Mouse (Mus musculus): ENCODE data around the gene Cacna1i. TPM values are rescaled to one million over a fixed set of nuclear protein-coding genes. Genes with fewer than 3 reads are reported as not detected.

Gene Cacna1i
- polyA plus RNA-seq, 1 experiment from 2014 or later: 0.04 TPM

DNA sequence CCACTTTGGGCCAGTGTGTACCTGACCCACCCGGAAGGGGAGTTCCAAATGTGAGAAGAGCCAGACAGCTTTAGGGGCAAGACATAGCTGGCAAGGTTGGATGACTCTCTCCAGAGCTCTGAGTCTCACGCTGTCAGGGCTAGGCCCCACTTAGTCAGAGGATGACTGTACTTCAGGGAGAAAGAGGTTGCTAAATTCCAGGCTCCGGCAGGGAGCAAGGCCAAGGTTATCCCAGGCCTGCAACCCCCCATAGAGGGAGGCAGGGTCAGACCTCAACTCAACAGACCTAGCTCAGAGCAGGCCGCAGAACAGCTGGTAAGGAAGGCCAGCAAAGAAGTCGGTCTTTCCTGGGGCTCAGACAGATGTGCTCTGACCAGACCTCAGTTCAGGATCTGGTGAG is 63.4 kb downstream of the Cacna1i start:
- H3K36me3 ChIP-seq: no peaks in the 10 kb centered on the region
- no peaks in the 10 kb centered on the region for H3K27me3 ChIP-seq (ENCODE audit: insufficient read depth, poor library complexity, severe bottlenecking)
- H3K27ac ChIP-seq: no peak overlapping the region
- no peak overlapping the region for H3K4me3 ChIP-seq
- 77% methylated on average over 5 of the region's 5 CpGs for WGBS
- DNase-seq (ENCODE audit: low spot score): no peak
- 0 out of 2 replicates have a peak, but pooled peaks cover 4% of the 10 kb centered on the region for H3K9me3 ChIP-seq
- no peaks in the 10 kb centered on the region for H3K4me1 ChIP-seq (replicated peaks)

DNA sequence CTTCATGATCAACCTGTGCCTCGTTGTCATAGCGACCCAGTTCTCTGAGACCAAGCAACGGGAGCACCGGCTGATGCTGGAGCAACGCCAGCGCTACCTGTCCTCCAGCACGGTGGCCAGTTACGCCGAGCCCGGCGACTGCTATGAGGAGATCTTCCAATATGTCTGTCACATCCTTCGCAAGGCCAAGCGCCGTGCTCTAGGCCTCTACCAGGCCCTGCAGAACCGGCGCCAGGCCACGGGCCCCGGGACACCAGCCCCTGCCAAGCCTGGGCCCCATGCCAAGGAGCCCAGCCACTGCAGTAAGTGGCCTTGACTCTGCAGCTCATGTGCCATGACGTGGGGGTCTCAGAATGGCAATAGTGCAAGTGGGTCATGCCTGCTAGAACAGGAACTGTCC is 71.8 kb downstream of the Cacna1i start:
- 94% methylated on average over 19 of the region's 19 CpGs for WGBS
- 0 out of 2 replicates have a peak overlapping the region, but pooled peaks have one; percentile 23 for H3K27ac ChIP-seq
- H3K4me3 ChIP-seq: no peak overlapping the region
- H3K4me1 ChIP-seq (replicated peaks): peaks cover 14% of the 10 kb centered on the region; the same call in 1 of the 2 replicates
- no peaks in the 10 kb centered on the region for H3K36me3 ChIP-seq
- H3K9me3 ChIP-seq: no peaks in the 10 kb centered on the region
- H3K27me3 ChIP-seq (ENCODE audit: insufficient read depth, poor library complexity, severe bottlenecking): no peaks in the 10 kb centered on the region
- DNase-seq (ENCODE audit: low spot score): no peak

DNA sequence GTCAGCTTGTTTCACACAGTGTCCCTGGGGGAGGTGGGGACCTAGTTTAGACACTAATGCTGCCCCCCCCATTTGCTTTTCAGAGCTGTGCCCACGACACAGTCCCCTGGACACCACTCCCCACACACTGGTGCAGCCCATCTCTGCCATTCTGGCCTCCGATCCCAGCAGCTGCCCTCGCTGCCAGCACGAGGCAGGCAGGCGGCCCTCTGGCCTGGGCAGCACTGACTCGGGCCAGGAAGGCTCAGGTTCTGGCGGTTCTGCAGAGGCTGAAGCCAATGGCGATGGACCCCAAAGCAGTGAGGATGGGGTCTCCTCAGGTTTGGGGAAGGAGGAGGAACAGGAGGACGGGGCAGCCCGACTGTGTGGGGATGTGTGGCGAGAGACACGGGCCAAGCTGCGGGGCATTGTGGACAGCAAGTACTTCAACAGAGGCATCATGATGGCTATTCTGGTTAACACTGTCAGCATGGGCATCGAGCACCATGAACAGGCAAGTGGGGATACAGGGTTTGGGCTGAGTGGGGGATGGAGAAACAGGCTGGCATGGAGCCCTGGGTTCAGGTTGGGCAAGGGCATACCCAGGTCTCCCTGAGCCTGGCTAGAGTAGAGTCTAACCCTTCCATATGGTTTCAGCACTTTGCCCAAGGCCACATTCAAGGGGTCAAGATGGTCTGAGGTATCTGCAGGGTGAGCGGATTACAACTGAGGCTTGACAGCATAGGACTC is 74.9 kb downstream of the Cacna1i start:
- 89% methylated on average over 15 of the region's 15 CpGs for WGBS
- no peaks in the 10 kb centered on the region for H3K27me3 ChIP-seq (ENCODE audit: insufficient read depth, poor library complexity, severe bottlenecking)
- DNase-seq (ENCODE audit: low spot score): no peak

DNA sequence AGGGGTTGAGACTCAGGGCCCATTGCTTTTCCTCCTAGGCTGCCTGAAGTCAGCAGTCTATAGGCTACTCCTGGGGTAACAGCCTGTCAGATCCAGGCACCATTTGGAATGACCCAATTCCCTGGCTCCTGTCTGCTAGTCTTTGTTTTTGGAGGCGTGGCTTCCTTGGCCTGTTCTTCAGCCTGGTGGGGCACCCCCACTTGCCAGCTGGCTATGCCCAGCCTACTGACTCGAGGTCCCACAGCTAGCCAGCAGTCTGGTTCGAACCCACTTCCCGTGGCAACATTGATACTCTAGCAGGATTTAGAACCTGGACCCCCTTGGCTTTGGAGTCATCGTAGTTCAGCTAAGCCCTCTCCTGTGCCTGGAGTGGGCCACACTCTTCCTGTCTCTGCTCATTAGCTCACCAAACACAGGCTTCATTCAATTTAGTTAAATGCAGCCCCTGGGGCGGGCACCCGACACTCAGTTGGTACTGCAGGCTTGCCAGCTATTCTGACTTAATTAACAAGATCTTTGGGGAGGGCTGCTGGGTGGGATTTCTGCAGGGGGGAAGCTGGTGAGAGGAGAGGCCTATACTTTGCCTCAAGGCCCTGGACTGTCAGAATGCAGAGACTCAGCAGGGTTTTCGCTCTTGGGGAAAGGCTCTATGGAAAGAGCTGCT is 75.6 kb downstream of the Cacna1i start:
- DNase-seq (ENCODE audit: low spot score): no peak
- H3K27ac ChIP-seq: no peak overlapping the region
- peaks cover 5% of the 10 kb centered on the region; the same call in 1 of the 2 replicates for H3K27me3 ChIP-seq (ENCODE audit: insufficient read depth, poor library complexity, severe bottlenecking)
- H3K4me1 ChIP-seq (replicated peaks): peaks cover 38% of the 10 kb centered on the region
- no peaks in the 10 kb centered on the region for H3K36me3 ChIP-seq
- H3K4me3 ChIP-seq: no peak overlapping the region
- no peaks in the 10 kb centered on the region for H3K9me3 ChIP-seq
- WGBS: 81% methylated on average over 8 of the region's 8 CpGs

More for the DNA sequence above, 74.9 kb downstream of the Cacna1i start:
- H3K9me3 ChIP-seq: no peaks in the 10 kb centered on the region
- no peaks in the 10 kb centered on the region for H3K36me3 ChIP-seq
- H3K4me1 ChIP-seq (replicated peaks): peaks cover 31% of the 10 kb centered on the region
- no peak overlapping the region for H3K4me3 ChIP-seq
- H3K27ac ChIP-seq: no peak overlapping the region

DNA sequence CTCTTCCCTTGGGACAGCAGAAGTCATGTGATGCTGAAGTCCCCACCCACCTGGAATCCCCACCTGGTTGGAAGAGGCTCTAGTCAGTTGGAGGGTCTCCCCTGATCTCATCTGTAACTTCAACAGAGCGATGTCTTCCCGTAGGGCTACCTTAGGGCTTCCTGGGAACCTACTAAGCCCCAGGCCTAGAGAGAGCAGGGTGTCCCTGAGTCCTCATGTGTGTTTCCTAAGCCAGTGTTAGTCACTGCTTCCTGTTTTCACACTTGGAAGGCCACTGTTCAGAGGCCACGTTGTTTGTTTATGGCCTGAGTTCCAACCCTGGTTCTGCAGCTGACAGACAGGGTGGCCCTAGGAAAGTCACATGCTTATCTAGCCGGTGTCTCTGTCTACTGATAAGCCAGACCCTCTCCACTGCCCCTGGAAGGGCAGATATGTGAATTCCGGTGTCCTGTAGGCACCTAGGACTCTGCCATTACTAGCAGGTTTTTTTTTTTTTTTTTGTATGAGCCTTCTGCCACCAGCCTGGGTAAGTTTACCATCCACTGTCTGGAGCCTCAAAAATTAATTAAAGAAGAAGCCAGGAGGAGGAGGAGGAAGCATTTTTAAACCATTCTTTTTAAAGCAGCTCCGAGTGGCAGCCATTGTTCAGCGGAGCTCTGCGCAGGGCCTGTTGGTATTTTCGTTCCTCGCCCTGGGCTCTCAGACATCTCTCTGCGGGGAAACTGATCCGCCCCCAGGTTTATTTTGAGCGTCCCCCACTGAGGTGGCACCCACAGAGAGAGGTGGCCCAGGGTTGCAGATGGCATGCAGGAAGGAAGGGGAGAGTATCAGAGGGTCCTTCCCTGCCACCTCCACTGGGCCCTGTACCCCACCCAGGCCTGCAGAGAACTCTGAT is 77.0 kb downstream of the Cacna1i start:
- peaks cover 6% of the 10 kb centered on the region; the same call in 1 of the 2 replicates for H3K27me3 ChIP-seq (ENCODE audit: insufficient read depth, poor library complexity, severe bottlenecking)
- H3K9me3 ChIP-seq: no peaks in the 10 kb centered on the region
- H3K4me1 ChIP-seq (replicated peaks): peaks cover 39% of the 10 kb centered on the region
- no peaks in the 10 kb centered on the region for H3K36me3 ChIP-seq
- no peak overlapping the region for H3K4me3 ChIP-seq
- no peak for DNase-seq (ENCODE audit: low spot score)
- WGBS: 66% methylated on average over 13 of the region's 13 CpGs
- H3K27ac ChIP-seq: no peak overlapping the region; the same call in 1 of the 2 replicates

DNA sequence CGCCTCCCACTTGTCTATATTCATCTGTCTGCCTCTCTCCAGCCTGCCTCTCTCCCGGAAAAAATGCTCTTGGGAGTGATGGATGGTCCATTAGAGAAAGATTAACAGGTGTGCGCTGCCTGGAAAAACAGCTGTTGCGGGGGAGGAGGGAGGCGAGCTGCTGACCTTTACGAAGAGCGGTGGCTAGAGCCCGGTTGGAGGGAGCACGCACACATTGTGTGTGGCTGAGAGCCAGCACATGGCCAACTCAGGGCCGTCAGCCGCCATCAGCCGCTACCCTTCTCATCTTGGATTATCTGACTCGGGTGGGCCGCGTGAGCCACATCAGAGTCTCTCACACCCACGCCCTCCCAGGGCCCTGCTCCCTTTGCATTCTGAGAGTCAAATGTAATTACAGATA is 79.9 kb downstream of the Cacna1i start:
- peaks cover 35% of the 10 kb centered on the region for H3K4me1 ChIP-seq (replicated peaks)
- no peak overlapping the region for H3K4me3 ChIP-seq
- 47% methylated on average over 16 of the region's 16 CpGs for WGBS
- no peak overlapping the region; the same call in 1 of the 2 replicates for H3K27ac ChIP-seq
- no peaks in the 10 kb centered on the region for H3K9me3 ChIP-seq
- DNase-seq (ENCODE audit: low spot score): peak; percentile 35
- peaks cover 10% of the 10 kb centered on the region; the same call in 1 of the 2 replicates for H3K27me3 ChIP-seq (ENCODE audit: insufficient read depth, poor library complexity, severe bottlenecking)
- no peaks in the 10 kb centered on the region for H3K36me3 ChIP-seq

DNA sequence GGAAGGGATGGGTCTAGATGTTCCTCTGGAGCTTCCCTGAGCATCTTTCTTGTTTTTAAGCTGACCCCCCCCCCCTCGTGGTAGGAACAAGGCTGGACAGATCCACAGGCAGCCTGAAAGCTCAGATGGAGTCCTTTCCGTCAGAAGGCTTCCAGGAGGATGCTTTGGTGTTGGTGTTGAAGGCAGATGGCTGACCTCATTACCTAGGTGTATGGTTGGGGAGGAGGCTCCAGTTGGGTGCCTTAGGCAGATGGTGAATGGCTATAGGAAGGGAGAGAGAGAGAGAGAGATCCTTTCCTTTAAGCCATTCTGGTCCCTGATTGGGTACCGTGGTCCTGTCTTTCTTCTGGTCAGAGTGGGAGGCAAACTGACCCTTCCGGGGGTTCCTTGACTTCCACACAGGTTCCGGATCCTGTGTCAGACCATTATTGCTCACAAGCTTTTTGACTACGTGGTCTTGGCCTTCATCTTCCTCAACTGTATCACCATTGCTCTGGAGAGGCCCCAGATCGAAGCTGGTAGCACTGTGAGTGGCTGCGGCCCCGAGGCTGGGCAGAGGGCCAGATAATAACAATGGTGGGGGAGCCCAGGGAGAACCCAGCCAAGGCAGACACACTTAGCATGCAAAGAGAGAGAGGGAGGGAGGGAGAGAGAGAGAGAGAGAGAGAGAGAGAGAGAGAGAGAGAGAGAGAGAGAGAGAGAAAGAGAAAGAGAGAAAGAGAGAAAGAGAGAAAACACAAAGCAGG is 86.4 kb downstream of the Cacna1i start:
- Histone ChIP-seq H3K4me1 (replicated peaks) (no peaks in the 10 kb centered on the region), H3K27me3 (ENCODE audit: insufficient read depth, poor library complexity, severe bottlenecking) (0 out of 2 replicates have a peak, but pooled peaks cover 4% of the 10 kb centered on the region), H3K4me3 (no peak overlapping the region), H3K9me3 (no peaks in the 10 kb centered on the region), H3K27ac (no peak overlapping the region), H3K36me3 (no peaks in the 10 kb centered on the region)
- 82% methylated on average over 9 of the region's 9 CpGs for WGBS
- DNase-seq (ENCODE audit: low spot score): no peak

DNA sequence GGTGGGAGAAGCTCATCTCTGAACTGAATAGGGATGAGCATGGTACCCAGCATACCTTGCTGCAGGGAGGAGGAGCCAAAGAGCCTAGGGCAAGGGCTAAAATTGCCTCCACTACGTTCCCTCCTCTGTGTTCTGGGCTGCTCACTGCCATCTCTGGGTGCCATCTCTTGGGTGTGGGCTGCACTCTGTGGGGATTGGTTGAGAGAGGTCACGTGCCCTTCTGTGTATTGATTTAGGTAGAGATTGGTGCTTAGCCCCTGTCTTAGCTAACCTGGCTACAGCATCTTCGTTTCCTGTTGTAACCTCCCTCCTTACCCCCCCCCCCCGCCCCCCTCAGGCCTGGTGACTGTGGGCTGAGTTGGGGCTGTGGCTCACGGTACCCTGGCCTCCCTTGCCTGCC is 87.8 kb downstream of the Cacna1i start:
- DNase-seq (ENCODE audit: low spot score): no peak
- Histone ChIP-seq H3K4me1 (replicated peaks) (no peaks in the 10 kb centered on the region), H3K9me3 (no peaks in the 10 kb centered on the region), H3K36me3 (no peaks in the 10 kb centered on the region), H3K27ac (no peak overlapping the region), H3K4me3 (no peak overlapping the region), H3K27me3 (ENCODE audit: insufficient read depth, poor library complexity, severe bottlenecking) (0 out of 2 replicates have a peak, but pooled peaks cover 4% of the 10 kb centered on the region)
- WGBS: 82% methylated on average over 5 of the region's 5 CpGs

DNA sequence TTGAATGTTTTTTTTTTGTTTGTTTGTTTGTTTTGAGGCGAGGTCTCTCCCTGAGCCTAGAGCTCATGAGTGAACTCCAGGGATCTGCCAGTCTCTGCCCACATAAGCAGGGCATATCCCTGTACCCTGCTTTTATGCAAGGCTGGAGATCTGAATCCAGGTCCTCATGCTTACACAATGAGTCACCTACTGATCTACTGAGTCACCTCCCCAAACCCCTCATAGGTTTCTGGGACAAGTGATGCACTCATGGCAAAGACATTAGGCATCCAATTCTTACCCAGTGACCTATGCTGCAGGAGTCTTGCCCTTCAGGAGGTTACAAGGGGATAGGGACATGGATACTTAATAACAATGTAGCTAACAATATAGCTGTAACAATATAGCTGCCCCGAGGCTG is 100.1 kb downstream of the Cacna1i start:
- 80% methylated on average over 2 of the region's 2 CpGs for WGBS

DNA sequence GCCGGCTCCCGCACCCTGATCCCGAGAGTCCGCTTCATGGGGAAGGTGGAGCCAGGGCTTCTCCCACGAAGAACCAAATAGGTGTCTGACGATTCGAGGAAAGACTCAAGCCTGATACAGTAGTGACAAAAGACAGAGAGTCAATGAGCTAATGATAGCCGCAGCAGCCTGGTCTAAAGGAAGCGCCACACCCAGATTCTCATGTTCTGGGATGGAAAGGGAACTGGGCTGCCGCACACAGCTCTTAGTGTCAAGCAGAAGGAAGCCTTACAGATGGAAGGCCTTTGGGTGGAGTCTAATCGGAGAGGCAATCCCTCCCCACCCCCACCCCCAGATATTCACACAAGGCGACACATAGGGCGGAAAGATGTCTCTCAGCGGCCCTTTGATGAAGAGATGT is 104.8 kb downstream of the Cacna1i start:
- Histone ChIP-seq H3K27ac (no peak overlapping the region), H3K36me3 (no peaks in the 10 kb centered on the region), H3K27me3 (ENCODE audit: insufficient read depth, poor library complexity, severe bottlenecking) (peaks cover 10% of the 10 kb centered on the region; the same call in 1 of the 2 replicates), H3K4me1 (replicated peaks) (peaks cover 9% of the 10 kb centered on the region), H3K4me3 (no peak overlapping the region), H3K9me3 (no peaks in the 10 kb centered on the region)
- no peak for DNase-seq (ENCODE audit: low spot score)
- WGBS: 87% methylated on average over 14 of the region's 14 CpGs

More for the DNA sequence above, 100.1 kb downstream of the Cacna1i start:
- no peaks in the 10 kb centered on the region for H3K4me1 ChIP-seq (replicated peaks)
- H3K9me3 ChIP-seq: no peaks in the 10 kb centered on the region
- H3K36me3 ChIP-seq: no peaks in the 10 kb centered on the region
- no peak overlapping the region for H3K27ac ChIP-seq
- no peak for DNase-seq (ENCODE audit: low spot score)
- H3K4me3 ChIP-seq: no peak overlapping the region
- H3K27me3 ChIP-seq (ENCODE audit: insufficient read depth, poor library complexity, severe bottlenecking): peaks cover 7% of the 10 kb centered on the region; the same call in 1 of the 2 replicates

DNA sequence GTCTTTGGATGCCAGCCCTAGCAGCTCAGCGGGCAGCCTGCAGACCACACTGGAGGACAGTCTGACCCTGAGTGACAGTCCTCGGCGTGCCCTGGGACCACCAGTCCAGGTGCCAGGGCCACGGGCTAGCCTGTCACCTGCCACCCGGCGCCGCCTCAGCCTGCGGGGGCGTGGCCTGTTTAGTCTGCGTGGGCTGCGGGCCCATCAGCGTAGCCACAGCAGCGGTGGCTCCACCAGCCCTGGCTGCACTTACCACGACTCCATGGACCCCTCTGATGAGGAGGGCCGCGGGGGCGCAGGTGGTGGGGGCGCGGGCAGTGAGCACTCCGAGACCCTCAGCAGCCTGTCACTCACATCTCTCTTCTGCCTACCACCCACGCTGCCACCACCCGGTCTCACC is 108.0 kb downstream of the Cacna1i start:
- WGBS: 72% methylated on average over 22 of the region's 22 CpGs
- Histone ChIP-seq H3K9me3 (0 out of 2 replicates have a peak, but pooled peaks cover 3% of the 10 kb centered on the region), H3K4me3 (no peak overlapping the region), H3K27ac (peak overlapping the region; percentile 42; the same call in 1 of the 2 replicates), H3K27me3 (ENCODE audit: insufficient read depth, poor library complexity, severe bottlenecking) (peaks cover 10% of the 10 kb centered on the region; the same call in 1 of the 2 replicates), H3K36me3 (no peaks in the 10 kb centered on the region), H3K4me1 (replicated peaks) (peaks cover 9% of the 10 kb centered on the region)
- DNase-seq (ENCODE audit: low spot score): no peak

DNA sequence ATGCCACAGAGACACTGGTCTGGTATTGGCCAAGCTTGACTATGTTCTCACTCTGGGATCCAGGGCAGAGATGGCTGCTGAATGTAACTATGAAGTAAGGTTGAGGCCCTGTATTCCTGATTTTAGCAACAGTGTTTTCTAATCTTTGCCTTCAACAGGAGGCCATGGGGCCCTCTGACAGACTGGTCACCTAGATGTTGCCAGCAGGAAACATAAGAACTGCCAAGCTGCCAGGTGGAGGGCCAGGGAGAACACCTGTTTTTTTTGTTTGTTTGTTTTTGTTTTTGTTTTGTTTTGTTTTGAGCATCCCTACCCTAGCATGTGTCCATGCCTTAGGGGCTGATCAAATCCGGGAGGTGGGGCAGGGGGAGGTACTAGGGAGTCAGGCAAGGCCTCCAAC is 112.4 kb downstream of the Cacna1i start:
- 0 out of 2 replicates have a peak, but pooled peaks cover 2% of the 10 kb centered on the region for H3K27me3 ChIP-seq (ENCODE audit: insufficient read depth, poor library complexity, severe bottlenecking)
- 0 out of 2 replicates have a peak, but pooled peaks cover 3% of the 10 kb centered on the region for H3K9me3 ChIP-seq
- no peak overlapping the region for H3K4me3 ChIP-seq
- no peak for DNase-seq (ENCODE audit: low spot score)
- H3K27ac ChIP-seq: no peak overlapping the region
- no peaks in the 10 kb centered on the region for H3K36me3 ChIP-seq
- 76% methylated on average over 1 of the region's 1 CpGs for WGBS
- peaks cover 33% of the 10 kb centered on the region for H3K4me1 ChIP-seq (replicated peaks)

Measured in hindbrain, embryonic 10.5 days (tissue).